Mouse (Mus musculus): ENCODE data around the gene Mymx. TPM values are rescaled to one million over a fixed set of nuclear protein-coding genes. Genes with fewer than 3 reads are reported as not detected.

Gene Mymx
- polyA plus RNA-seq, 1 experiment from 2014 or later, result 0.39 TPM

GRCm38 (mm10) chr17:45594195-45594594 lies 7.7 kb downstream of the Mymx start:
- Histone ChIP-seq H3K9me3 (ENCODE audit: control insufficient read depth, low read length) (no peaks in the 10 kb centered on the region), H3K4me2 (ENCODE audit: low read depth, low read length) (peak overlapping the region; percentile 99), H3K27ac (ENCODE audit: low read length) (no peak overlapping the region), H3K36me3 (ENCODE audit: control insufficient read depth, insufficient read depth, low read length) (no peaks in the 10 kb centered on the region), H3K4me3 (ENCODE audit: low read length) (peak overlapping the region; percentile 73), H3K4me1 (replicated peaks; ENCODE audit: control insufficient read depth, insufficient read depth, low read length) (peaks cover 50% of the 10 kb centered on the region), H3K9ac (ENCODE audit: low read length) (peak overlapping the region; percentile 85), H3K27me3 (ENCODE audit: control insufficient read depth, insufficient read depth, low read depth, low read length) (no peaks in the 10 kb centered on the region)
- ATAC-seq (ENCODE audit: low read depth), result no peak
- 43% methylated on average over 8 of the region's 8 CpGs for WGBS

GRCm38 (mm10) chr17:45593479-45593878 lies 8.4 kb downstream of the Mymx start:
- Histone ChIP-seq H3K36me3 (ENCODE audit: control insufficient read depth, insufficient read depth, low read length) (no peaks in the 10 kb centered on the region), H3K4me3 (ENCODE audit: low read length) (no peak overlapping the region), H3K27ac (ENCODE audit: low read length) (no peak overlapping the region), H3K9me3 (ENCODE audit: control insufficient read depth, low read length) (no peaks in the 10 kb centered on the region), H3K4me2 (ENCODE audit: low read depth, low read length) (peak overlapping the region; percentile 31), H3K4me1 (replicated peaks; ENCODE audit: control insufficient read depth, insufficient read depth, low read length) (peaks cover 46% of the 10 kb centered on the region), H3K9ac (ENCODE audit: low read length) (peak overlapping the region; percentile 17; the same call in 1 of the 2 replicates), H3K27me3 (ENCODE audit: control insufficient read depth, insufficient read depth, low read depth, low read length) (no peaks in the 10 kb centered on the region)
- ATAC-seq (ENCODE audit: low read depth), result no peak
- 31% methylated on average over 8 of the region's 8 CpGs for WGBS

DNA sequence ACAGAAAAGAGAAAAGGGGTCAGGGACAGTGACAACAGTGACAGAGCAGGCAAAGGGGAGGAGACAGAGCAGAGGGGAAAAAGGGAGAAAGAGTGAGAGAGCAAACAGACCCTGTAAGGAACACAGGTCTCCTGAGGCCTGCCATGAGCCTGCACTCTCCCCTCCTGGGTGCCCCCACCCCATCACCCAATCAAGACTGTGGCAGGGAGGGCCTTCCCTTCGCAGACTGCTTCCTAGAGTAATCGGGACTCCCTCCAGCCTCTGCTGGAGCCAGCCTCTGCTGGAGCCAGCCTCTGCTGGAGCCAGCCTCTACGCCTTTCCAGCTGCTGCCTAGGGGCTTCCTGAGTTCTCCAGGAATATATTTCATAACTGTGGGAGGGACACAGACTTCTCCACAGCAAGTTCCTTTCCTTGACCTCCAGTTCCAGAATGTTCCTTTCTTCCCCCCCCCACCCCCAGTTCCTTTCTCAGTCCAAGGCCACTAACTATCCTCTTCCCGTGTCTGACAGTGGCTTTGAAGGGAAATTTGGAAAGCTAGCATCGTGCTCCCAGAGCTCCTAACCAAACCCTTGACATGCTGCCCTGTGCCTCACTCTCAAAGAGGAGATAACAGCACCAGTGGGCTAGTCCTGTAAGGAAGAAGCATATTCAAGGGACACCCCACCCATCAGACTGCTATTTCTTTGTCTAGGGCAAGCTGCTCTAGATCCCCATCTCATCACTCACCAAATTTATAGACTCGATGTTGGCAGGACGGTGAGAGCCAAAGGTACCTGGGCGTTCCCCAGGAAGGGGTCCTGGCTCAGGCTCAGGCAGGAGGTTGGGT lies 9.1 kb downstream of the Mymx start:
- H3K9me3 ChIP-seq (ENCODE audit: control insufficient read depth, low read length), result no peaks in the 10 kb centered on the region
- no peaks in the 10 kb centered on the region for H3K27me3 ChIP-seq (ENCODE audit: control insufficient read depth, insufficient read depth, low read depth, low read length)
- H3K27ac ChIP-seq (ENCODE audit: low read length), result peak overlapping the region; percentile 56
- peaks cover 46% of the 10 kb centered on the region for H3K4me1 ChIP-seq (replicated peaks; ENCODE audit: control insufficient read depth, insufficient read depth, low read length)
- H3K4me2 ChIP-seq (ENCODE audit: low read depth, low read length), result peak overlapping the region; percentile 31
- WGBS, result 35% methylated on average over 8 of the region's 8 CpGs
- no peaks in the 10 kb centered on the region for H3K36me3 ChIP-seq (ENCODE audit: control insufficient read depth, insufficient read depth, low read length)
- peak; percentile 13 for ATAC-seq (ENCODE audit: low read depth)
- peak overlapping the region; percentile 5 for H3K4me3 ChIP-seq (ENCODE audit: low read length)
- H3K9ac ChIP-seq (ENCODE audit: low read length), result peak overlapping the region; percentile 17

DNA sequence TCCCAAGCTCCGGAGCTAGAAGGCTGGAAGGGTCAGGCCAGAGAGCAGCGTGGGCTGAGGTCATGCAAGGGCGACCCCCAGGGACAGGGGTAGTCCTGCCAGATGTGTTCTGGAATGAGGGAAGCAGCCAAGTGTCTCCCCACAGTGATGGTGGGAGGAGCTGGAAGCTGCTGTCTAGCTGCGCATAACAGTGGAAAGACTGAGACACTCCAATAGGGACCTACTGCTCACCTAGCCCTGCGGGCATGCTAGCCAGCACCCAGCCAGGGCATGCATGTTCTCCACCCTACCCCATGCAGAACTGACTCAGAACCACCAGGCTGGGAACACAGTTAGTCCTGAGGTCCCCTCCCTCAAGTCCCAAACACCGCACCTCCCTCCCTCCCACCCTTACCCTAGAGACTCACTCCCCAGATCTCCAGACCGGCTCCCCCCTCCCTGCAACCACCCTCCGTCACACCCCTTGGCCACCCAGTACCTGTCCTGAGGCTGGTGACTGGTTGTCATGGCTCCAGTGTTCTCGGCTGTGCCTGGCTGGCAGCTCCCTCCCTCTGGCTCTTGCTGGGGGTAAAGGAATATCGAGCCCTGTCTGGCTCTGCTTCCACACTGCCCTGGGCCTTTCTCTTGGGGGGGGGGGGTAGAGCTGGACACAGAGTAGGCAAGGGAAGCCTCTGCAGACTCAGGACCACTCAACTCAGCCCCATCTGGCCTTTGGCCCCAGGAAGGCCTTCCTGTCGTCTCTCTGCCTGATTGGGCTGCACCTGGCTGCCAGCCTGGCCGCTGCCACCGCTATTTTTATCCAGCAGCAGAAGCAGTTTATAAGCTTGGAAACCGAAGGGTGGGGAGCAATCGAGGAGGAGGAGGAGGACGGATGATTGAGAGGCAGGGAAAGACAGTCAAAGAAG lies 9.9 kb downstream of the Mymx start:
- 0 out of 2 replicates have a peak, but pooled peaks have one; percentile 1 for ATAC-seq (ENCODE audit: low read depth)
- peaks cover 4% of the 10 kb centered on the region; the same call in 1 of the 2 replicates for H3K36me3 ChIP-seq (ENCODE audit: control insufficient read depth, insufficient read depth, low read length)
- WGBS, result 46% methylated on average over 16 of the region's 16 CpGs
- no peaks in the 10 kb centered on the region; the same call in 1 of the 2 replicates for H3K9me3 ChIP-seq (ENCODE audit: control insufficient read depth, low read length)
- H3K4me1 ChIP-seq (replicated peaks; ENCODE audit: control insufficient read depth, insufficient read depth, low read length), result peaks cover 46% of the 10 kb centered on the region
- H3K27me3 ChIP-seq (ENCODE audit: control insufficient read depth, insufficient read depth, low read depth, low read length), result no peaks in the 10 kb centered on the region
- H3K9ac ChIP-seq (ENCODE audit: low read length), result peak overlapping the region; percentile 8
- peak overlapping the region; percentile 5 for H3K4me3 ChIP-seq (ENCODE audit: low read length)
- peak overlapping the region; percentile 56 for H3K27ac ChIP-seq (ENCODE audit: low read length)
- H3K4me2 ChIP-seq (ENCODE audit: low read depth, low read length), result peak overlapping the region; percentile 31

- Histone ChIP-seq H3K9ac (ENCODE audit: low read length) (no peak overlapping the region), H3K4me2 (ENCODE audit: low read depth, low read length) (no peak overlapping the region), H3K9me3 (ENCODE audit: control insufficient read depth, low read length) (peaks cover 3% of the 10 kb centered on the region; the same call in 1 of the 2 replicates), H3K27me3 (ENCODE audit: control insufficient read depth, insufficient read depth, low read depth, low read length) (no peaks in the 10 kb centered on the region), H3K36me3 (ENCODE audit: control insufficient read depth, insufficient read depth, low read length) (peaks cover 10% of the 10 kb centered on the region), H3K4me3 (ENCODE audit: low read length) (no peak overlapping the region), H3K4me1 (replicated peaks; ENCODE audit: control insufficient read depth, insufficient read depth, low read length) (peaks cover 38% of the 10 kb centered on the region), H3K27ac (ENCODE audit: low read length) (no peak overlapping the region)
- 59% methylated on average over 6 of the region's 6 CpGs for WGBS
- ATAC-seq (ENCODE audit: low read depth), result no peak
These were observed 11.5 kb downstream of the Mymx start for GRCm38 (mm10) chr17:45590410-45590809.

DNA sequence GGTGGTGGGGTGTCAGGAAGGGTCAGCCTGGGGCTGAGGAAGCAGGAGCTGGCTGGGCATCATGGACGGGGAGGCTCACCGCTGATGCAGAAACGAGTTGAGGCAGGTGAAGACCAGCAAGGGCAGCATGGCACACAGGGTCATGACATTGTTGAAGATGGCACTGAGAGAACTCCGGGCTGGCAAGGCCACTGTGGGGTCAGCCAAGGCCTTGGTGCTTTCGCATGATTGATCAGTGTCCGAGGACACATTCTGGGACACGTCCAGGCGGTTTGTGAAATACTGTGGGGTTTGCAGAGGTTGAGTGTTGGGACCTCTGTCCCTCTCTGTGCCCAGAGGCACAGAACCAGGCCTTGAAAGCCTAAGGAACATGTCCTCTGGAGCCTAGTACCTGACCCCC lies 12.1 kb downstream of the Mymx start:
- ATAC-seq (ENCODE audit: low read depth), result no peak
- no peak overlapping the region for H3K4me2 ChIP-seq (ENCODE audit: low read depth, low read length)
- peaks cover 10% of the 10 kb centered on the region for H3K36me3 ChIP-seq (ENCODE audit: control insufficient read depth, insufficient read depth, low read length)
- H3K27ac ChIP-seq (ENCODE audit: low read length), result no peak overlapping the region
- H3K4me3 ChIP-seq (ENCODE audit: low read length), result no peak overlapping the region
- WGBS, result 90% methylated on average over 8 of the region's 8 CpGs
- H3K9me3 ChIP-seq (ENCODE audit: control insufficient read depth, low read length), result peaks cover 3% of the 10 kb centered on the region; the same call in 1 of the 2 replicates
- H3K27me3 ChIP-seq (ENCODE audit: control insufficient read depth, insufficient read depth, low read depth, low read length), result no peaks in the 10 kb centered on the region
- peaks cover 43% of the 10 kb centered on the region for H3K4me1 ChIP-seq (replicated peaks; ENCODE audit: control insufficient read depth, insufficient read depth, low read length)
- H3K9ac ChIP-seq (ENCODE audit: low read length), result no peak overlapping the region

GRCm38 (mm10) chr17:45589236-45589635 lies 12.7 kb downstream of the Mymx start:
- Histone ChIP-seq H3K27me3 (ENCODE audit: control insufficient read depth, insufficient read depth, low read depth, low read length) (no peaks in the 10 kb centered on the region), H3K27ac (ENCODE audit: low read length) (no peak overlapping the region), H3K36me3 (ENCODE audit: control insufficient read depth, insufficient read depth, low read length) (peaks cover 10% of the 10 kb centered on the region), H3K4me2 (ENCODE audit: low read depth, low read length) (no peak overlapping the region), H3K9ac (ENCODE audit: low read length) (no peak overlapping the region), H3K4me1 (replicated peaks; ENCODE audit: control insufficient read depth, insufficient read depth, low read length) (peaks cover 43% of the 10 kb centered on the region), H3K4me3 (ENCODE audit: low read length) (no peak overlapping the region), H3K9me3 (ENCODE audit: control insufficient read depth, low read length) (peaks cover 3% of the 10 kb centered on the region; the same call in 1 of the 2 replicates)
- no peak for ATAC-seq (ENCODE audit: low read depth)
- 94% methylated on average over 7 of the region's 7 CpGs for WGBS

DNA sequence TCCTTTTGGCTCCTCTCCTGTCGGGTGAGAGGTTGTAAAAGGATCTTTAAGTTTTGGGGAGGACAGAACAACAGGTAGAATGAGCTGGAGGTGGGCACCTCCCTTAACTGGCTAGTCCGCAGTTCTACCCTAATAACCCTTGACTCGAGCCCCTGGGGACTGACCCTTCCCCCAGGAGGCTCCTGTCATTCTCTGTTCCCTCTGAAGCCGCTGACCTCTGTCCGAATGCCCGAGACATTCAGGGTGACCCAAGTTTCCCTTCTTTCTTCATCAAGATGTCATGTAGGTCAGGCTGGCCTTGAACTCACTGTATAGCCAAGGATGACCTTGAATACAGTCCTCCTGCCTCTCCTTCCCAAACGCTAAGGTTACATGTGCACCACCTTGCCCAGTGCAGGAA lies 13.5 kb downstream of the Mymx start:
- H3K36me3 ChIP-seq (ENCODE audit: control insufficient read depth, insufficient read depth, low read length), result peaks cover 10% of the 10 kb centered on the region
- no peak for ATAC-seq (ENCODE audit: low read depth)

GRCm38 (mm10) chr17:45586449-45586837 lies 15.5 kb downstream of the Mymx start:
- Histone ChIP-seq H3K27me3 (ENCODE audit: control insufficient read depth, insufficient read depth, low read depth, low read length) (no peaks in the 10 kb centered on the region), H3K27ac (ENCODE audit: low read length) (peak overlapping the region; percentile 93)
- 97% methylated on average over 3 of the region's 3 CpGs for WGBS

More for the DNA sequence above, 13.5 kb downstream of the Mymx start:
- Histone ChIP-seq H3K4me3 (ENCODE audit: low read length) (no peak overlapping the region), H3K27ac (ENCODE audit: low read length) (no peak overlapping the region), H3K9ac (ENCODE audit: low read length) (no peak overlapping the region), H3K4me2 (ENCODE audit: low read depth, low read length) (no peak overlapping the region), H3K27me3 (ENCODE audit: control insufficient read depth, insufficient read depth, low read depth, low read length) (no peaks in the 10 kb centered on the region), H3K4me1 (replicated peaks; ENCODE audit: control insufficient read depth, insufficient read depth, low read length) (peaks cover 43% of the 10 kb centered on the region), H3K9me3 (ENCODE audit: control insufficient read depth, low read length) (peaks cover 3% of the 10 kb centered on the region; the same call in 1 of the 2 replicates)
- WGBS, result 86% methylated on average over 7 of the region's 7 CpGs

More at GRCm38 (mm10) chr17:45586449-45586837, 15.5 kb downstream of the Mymx start:
- Histone ChIP-seq H3K9ac (ENCODE audit: low read length) (no peak overlapping the region), H3K4me3 (ENCODE audit: low read length) (no peak overlapping the region), H3K36me3 (ENCODE audit: control insufficient read depth, insufficient read depth, low read length) (peaks cover 10% of the 10 kb centered on the region), H3K9me3 (ENCODE audit: control insufficient read depth, low read length) (peaks cover 3% of the 10 kb centered on the region; the same call in 1 of the 2 replicates), H3K4me2 (ENCODE audit: low read depth, low read length) (no peak overlapping the region), H3K4me1 (replicated peaks; ENCODE audit: control insufficient read depth, insufficient read depth, low read length) (peaks cover 30% of the 10 kb centered on the region)
- no peak for ATAC-seq (ENCODE audit: low read depth)
